Mouse (Mus musculus): ENCODE measurements around the gene Fam214a. TPM values are rescaled to one million over a fixed set of nuclear protein-coding genes. Genes with fewer than 3 reads are reported as not detected.

The Fam214a gene
- polyA plus RNA-seq, 1 experiment from 2014 or later: 12.0 TPM

- H3K27me3 ChIP-seq: no peaks in the 10 kb centered on the region
- peak overlapping the region; percentile 94 for H3K4me2 ChIP-seq
- H3K27ac ChIP-seq: peak overlapping the region; percentile 84
- H3K9me3 ChIP-seq: no peaks in the 10 kb centered on the region
- H3K4me3 ChIP-seq: peak overlapping the region; percentile 82
- no peaks in the 10 kb centered on the region for H3K36me3 ChIP-seq
- H3K4me1 ChIP-seq: peaks cover 15% of the 10 kb centered on the region; the same call in 1 of the 2 replicates
- H3K9ac ChIP-seq: peak overlapping the region; percentile 82
- under 1% methylated on average over 29 of the region's 29 CpGs for WGBS
- no peak for ATAC-seq (ENCODE audit: borderline replicate concordance, extremely low read depth, low FRiP score, low TSS enrichment)
Observed at GRCm38 (mm10) chr9:75071706-75072192, 119.1 kb downstream of the Fam214a start.

GRCm38 (mm10) chr9:75072361-75072760 is 119.7 kb downstream of the Fam214a start:
- H3K9me3 ChIP-seq: no peaks in the 10 kb centered on the region
- no peak overlapping the region for H3K27ac ChIP-seq
- peak overlapping the region; percentile 82; the same call in 1 of the 2 replicates for H3K9ac ChIP-seq
- WGBS: 39% methylated on average over 3 of the region's 3 CpGs
- H3K27me3 ChIP-seq: no peaks in the 10 kb centered on the region
- H3K4me1 ChIP-seq: peaks cover 15% of the 10 kb centered on the region; the same call in 1 of the 2 replicates
- H3K36me3 ChIP-seq: no peaks in the 10 kb centered on the region
- ATAC-seq (ENCODE audit: borderline replicate concordance, extremely low read depth, low FRiP score, low TSS enrichment): no peak
- peak overlapping the region; percentile 82 for H3K4me3 ChIP-seq
- H3K4me2 ChIP-seq: peak overlapping the region; percentile 94

- ATAC-seq (ENCODE audit: borderline replicate concordance, extremely low read depth, low FRiP score, low TSS enrichment): no peak
Observed at GRCm38 (mm10) chr9:75077191-75077590, 124.5 kb downstream of the Fam214a start.

More at GRCm38 (mm10) chr9:75077191-75077590, 124.5 kb downstream of the Fam214a start:
- Histone ChIP-seq H3K4me1 (0 out of 2 replicates have a peak, but pooled peaks cover 4% of the 10 kb centered on the region), H3K4me3 (no peak overlapping the region), H3K4me2 (no peak overlapping the region), H3K9ac (no peak overlapping the region), H3K36me3 (no peaks in the 10 kb centered on the region), H3K9me3 (no peaks in the 10 kb centered on the region), H3K27me3 (no peaks in the 10 kb centered on the region), H3K27ac (no peak overlapping the region)

Other genes starting within 250 kb of the Fam214a start
- 0.06 TPM in 1 of 2 replicates, not detected in the other for gene Onecut1, start 91.0 kb upstream of the Fam214a start, polyA plus RNA-seq (2015; fragmentation: Nextera tagmentation; extraction: Ambion mirVana)
- gene Arpp19, start 84.7 kb downstream of the Fam214a start, polyA plus RNA-seq (2015; fragmentation: Nextera tagmentation; extraction: Ambion mirVana): 254 and 268 TPM in 2 replicates
- gene Myo5a, start 118.1 kb downstream of the Fam214a start, polyA plus RNA-seq (2015; fragmentation: Nextera tagmentation; extraction: Ambion mirVana): 11.9 and 13.4 TPM in 2 replicates